Mouse (Mus musculus) erythroblast, embryonic 14.5 days (primary cell): ENCODE results near the gene Bri3bp.

ENCODE experiments used
- GATA1 ChIP-seq: IDR thresholded peaks from 2 replicates; pipeline ENCODE4 v1.6.1; 2012; ENCODE audit warnings: low read length, inconsistent platforms, mixed read lengths
- TAL1 ChIP-seq: IDR thresholded peaks from 3 replicates; pipeline ENCODE4 v1.6.1; 2012; ENCODE audit warnings: low read length, inconsistent platforms, mixed read lengths

GRCm38 (mm10) chr5:125480434-125481231 is 39.3 kb downstream of the Bri3bp start:
- TF ChIP-seq TAL1 (no peak), GATA1 (no peak)
